Mouse (Mus musculus): ENCODE data around the gene Gm1123. TPM values are rescaled to one million over a fixed set of nuclear protein-coding genes. Genes with fewer than 3 reads are reported as not detected.

Gm1123 gene
- polyA plus RNA-seq, 1 experiment, result not detected

DNA sequence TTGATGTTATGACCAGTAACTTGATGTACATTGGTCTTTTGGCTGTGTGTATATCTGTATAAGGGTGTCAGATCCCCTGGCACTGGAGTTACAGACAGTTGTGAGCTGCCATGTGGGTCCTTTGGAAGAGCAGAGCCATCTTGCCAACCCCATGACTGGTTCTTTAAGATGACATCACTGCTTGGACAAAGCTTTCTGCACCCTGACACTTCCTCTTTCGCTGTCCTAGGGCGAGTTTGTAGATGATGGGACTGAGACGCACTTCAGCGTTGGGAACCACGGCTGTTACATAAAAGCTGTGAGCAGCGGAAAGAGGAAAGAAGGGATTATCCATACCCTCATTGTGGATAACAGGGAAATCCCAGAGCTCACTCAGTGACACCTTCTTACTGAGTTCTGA lies 34.2 kb downstream of the Gm1123 start:
- DNase-seq (ENCODE audit: low spot score), result no peak

DNA sequence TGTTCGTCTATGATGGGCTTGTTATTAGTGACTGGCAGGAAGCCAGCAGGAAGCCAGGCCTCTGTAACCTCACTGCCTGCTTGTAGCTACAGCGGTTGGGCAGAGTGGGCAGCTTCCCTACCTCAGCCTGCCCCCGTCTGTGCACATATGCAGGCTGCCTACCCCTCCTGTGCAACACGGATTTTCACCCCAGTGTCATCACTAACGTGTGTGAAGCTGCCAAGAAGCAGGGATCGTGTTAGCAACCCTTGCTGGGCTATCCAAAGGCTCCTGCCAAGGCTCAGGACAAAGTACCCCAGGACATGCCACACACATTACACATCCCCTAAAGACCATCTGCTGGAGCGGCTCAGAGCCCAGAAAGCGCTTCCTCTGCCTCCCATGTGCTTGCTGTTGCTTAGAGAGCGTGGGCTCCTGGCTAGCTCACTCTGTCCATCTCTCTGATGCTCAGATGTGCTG lies 35.6 kb downstream of the Gm1123 start:
- DNase-seq (ENCODE audit: low spot score), result no peak

DNA sequence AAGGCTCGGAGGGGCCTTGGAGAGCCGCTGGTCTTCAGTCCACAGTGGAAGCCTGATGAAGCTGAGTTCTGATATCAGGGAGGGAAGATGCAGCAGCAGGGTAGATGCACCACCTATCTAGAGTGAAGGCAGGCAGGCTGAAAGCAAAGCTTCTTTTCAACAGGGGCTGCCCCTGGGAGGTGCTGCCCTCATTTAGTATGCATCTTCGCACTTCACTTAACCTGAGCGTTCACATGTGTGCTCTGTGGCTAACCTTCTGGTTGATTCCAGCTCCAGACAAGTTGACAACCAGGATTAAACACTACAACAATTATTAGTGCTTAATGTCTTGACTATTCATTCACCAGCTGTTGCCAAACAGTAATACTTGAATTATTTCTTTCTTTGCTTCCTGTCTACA lies 41.4 kb downstream of the Gm1123 start:
- no peak for DNase-seq (ENCODE audit: low spot score)

DNA sequence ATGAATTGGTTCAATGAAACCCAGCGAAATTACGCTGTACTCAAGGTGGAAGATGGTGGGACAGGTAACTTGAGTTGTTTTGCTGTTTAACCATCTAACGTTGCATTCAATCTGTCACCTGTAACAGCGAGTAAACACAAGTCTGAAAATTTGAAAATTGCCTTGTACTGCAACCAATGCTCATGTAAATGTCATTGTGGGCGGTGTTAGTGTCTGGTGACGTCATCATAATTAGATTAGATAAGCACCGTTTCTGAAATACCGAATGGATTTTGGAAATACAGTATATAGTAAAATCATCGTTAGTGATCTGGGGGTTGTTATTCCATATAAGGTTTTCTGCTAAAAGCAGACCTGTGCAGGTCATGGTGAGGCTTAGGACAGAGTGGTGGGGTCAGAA lies 48.4 kb downstream of the Gm1123 start:
- no peak for DNase-seq (ENCODE audit: low spot score)

DNA sequence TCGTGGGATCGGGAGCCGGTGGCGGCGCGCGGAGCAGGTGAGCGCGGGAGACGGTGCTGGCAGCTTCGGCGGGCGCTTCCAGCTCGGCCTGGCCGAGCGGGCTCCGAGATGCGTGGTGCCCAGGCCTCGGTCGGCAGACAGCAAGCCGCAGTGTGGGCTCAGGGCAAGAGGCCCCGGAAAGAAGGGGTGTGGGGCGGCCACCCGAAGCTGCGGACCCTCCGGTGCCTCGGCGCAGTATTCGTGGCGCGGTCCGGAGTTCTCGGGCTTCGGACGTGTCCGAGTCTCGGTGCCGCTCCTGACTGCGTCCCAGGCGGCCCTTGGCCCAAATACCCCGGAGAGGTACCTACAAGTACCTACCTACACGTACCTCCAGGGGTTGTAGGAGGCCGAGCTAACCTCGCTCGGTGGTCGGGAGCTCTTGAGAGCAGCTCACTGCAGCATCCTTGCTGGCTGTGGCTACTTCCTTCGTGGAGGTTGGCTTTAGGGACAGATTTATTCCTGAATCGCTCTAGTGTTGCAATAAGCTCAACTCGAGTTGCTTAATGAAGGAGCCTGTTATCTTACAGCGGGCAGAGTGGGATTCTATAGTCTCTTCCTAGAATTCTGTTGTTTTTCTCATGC lies 48.9 kb downstream of the Gm1123 start:
- no peak for DNase-seq (ENCODE audit: low spot score)

DNA sequence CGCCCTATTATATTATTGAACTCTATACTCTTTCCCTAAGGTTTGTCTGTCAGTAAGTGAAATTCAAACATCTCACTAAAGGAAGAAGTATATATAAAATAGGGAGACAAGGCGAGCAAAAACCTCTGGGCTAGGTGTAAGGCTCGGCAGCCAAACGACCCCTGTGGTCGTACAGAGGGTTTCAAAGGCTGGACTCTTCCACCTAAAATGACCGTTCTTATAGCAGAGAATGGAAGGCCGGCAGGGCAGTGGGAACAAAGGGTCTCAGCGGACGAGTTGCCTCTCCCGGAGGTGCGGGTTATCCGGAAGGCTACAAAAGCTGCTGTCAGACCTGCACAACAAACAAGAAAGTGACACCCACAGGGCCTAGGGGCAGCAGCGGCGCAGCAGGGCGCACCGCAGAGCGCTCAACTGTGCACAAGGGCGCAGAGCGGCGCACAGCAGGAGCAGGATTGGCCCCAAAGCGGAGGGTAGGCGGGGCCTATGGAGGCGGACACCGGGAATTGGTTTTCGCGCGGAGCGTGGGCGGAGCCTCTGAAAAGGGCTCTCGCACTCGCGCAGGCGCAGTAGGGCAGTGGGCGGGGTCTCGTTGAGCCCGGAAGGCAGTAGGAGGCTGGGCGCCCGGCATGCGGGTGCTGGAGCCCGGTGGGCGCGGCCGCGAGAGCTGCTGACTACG lies 49.6 kb downstream of the Gm1123 start, which contains the start of gene Faim:
Gene Faim, plus strand, starts transcription at position 574 of the 676 bp plus-strand sequence.
- DNase-seq (ENCODE audit: low spot score), result peak; percentile 100

DNA sequence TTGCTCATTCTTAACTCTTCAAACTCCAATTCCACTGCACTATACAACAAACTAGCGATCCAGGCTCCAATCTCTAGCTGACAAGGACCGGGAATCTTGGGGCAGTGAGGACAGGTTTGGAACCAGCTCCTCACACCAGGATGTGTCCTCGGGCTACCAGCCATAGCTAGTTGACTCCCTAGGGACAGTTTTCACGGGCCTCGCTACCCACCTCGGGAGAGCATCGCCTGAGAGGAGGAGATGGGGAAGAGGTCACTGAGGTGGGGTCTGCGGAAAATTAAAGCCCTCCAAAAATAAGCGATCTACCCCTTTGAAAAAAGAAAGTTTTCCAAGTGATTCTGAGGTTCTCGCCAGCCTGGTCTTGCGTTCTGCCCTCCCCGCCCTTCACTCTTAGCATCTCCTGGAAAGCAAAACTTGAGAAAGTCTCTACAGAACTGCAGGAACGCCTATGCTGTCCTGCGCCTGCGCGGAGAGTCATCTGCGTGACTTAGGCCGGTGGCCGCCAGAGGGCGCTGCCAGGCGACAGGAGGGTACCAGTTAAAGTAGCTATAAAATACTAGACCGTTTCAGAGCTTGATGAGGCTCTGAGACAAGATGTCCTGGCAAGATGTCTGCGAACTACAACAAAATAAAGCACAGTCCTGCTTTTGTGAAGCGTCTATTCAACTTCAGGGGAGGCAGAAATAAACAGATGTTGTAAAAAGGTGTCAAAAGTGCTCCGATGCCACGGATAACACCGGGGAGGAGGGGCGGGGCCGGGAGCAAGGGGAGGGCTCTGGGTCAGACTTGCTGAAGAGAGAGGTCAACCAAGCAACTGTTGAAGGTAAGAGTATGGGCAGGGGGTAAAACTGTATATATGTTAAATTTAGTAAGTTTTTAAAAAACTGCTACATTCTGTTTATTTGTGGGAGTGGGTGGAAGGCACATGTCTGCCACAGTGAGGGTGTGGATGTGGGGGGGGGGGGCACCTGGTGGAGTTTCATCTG lies 55.8 kb downstream of the Gm1123 start:
- DNase-seq (ENCODE audit: low spot score), result peak; percentile 79

DNA sequence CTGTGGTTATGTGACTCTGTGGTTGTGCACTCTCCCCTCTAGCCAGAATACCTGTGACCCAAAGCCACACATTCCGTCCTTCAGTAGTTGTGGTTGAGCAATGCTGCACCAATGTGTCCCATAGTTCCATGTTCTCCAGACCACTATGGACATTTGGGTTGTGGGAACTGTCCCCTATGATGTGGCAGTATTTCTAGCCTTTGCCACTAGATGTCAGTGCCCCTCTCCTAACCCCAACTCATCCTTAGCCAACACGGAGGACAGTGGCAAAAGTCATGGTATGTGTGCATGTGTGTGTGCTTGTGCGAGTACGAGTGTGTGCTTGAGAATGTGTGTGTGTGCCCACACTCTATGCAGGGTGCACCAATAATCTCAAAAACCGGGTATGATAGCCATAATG lies 59.0 kb downstream of the Gm1123 start:
- no peak for DNase-seq (ENCODE audit: low spot score)

DNA sequence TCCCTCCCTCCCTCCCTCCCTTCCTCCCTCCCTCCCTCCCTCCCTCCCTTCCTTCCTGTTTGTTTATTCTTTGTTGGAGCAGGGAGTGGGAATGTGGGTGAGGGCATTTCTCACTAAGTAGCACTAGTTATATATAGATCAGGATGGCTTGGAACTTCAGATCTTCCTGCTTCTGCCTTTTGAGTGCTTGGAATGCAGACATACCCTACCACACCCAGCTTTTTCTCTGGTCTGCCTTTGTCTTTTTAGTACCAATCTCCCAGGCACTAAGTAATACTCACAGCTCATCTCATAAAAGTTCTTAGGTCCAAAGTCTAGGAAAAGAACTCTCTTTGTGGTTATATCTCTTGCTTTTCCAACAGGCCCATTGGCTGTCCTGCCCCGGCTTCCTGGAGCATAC lies 59.4 kb downstream of the Gm1123 start:
- no peak for DNase-seq (ENCODE audit: low spot score)

DNA sequence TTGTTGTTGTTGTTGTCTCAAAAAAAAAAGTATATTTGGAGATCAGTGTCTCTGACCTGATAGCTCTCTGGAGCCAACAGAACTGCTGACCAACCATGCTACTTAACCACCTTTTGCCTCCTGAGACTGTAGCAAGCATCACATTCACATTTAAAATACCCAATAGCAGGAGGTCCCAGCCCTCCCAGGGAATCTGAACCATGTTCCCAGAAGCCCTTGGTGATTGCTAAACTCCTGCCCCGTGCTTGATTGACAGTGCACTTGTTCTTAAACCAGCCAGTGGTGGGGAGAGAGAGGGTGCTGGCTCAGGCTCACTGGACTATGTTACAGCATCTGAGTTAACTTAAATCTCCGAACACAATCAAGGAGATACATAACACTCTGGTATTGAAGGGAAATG lies 60.6 kb downstream of the Gm1123 start:
- no peak for DNase-seq (ENCODE audit: low spot score)

DNA sequence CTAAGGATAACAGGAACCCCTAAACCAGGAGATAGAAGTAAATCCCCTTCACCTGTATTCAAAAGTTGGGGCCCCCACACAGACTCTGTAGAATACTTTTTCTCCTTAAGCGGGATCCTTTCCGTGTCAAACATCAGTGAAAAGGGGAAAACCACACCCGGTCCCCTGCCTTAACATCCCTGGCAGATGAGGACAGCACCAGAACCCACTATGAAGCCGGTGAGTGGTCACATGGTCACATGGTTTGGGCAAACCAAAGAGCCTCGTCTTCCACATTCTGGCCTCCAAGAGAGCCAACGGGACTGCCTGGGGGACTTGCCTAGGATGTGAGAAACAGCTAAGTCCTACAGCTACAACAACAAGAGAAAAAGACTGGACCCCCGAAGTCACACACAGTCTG lies 62.0 kb downstream of the Gm1123 start:
- DNase-seq (ENCODE audit: low spot score), result no peak

DNA sequence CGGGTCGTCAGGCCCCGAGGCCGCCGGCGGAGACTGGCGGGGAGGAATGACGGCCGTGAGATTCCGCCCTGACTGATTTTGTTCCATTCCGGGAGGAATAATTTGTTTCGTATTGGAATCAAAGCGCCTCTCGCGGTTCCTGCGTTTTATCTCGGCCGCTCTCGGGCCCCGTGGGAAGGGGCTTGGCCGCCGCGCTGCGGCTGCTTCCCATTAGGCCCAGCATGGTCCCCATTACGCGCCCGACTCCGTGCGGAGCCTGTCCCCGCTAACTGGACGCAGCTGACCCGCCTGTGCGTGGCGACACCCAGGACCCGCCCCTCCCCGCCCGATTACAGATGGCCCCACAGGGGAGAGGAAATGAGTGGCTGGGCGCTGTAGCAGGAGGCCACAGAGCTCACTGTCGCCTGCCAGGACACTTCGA lies 62.4 kb downstream of the Gm1123 start:
- DNase-seq (ENCODE audit: low spot score), result no peak

DNA sequence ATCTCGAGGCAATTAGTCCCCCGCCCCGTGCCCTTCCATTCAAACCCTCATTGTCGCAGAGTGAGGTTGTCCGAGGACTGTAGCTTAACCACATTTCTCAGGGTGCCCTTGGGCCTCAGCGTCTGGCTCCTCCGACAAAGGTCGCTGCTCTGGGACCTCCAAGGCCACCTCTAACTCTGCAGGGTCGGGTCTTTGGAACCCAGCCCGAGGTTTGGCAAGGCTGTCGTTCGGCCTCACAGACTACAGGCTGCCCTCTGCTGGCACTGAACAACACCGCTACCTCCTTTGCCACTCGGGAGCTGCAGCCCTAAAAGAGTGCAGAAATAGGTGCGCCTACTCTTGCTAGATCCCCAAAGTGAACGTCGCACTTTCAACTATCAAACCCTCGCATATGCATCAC lies 70.4 kb downstream of the Gm1123 start:
- no peak for DNase-seq (ENCODE audit: low spot score)

DNA sequence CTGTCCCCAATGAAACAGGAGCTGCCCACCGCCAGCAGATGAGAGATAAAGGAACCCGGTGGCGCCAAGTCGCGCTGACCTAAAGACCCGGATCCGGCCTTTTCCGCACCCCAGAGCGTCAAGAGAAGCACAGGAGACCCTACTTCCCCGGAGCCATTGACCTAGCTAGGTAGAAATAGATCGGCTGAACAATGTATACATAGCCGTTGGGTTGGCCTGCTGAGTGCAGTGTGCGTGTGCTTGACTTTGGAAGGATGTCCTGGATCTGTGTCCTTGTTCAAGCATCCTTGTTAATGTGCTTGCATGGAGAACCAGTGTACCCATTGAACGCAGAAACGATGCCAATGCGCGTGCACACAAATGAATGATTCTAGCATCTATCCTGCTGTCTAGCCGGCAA lies 71.9 kb downstream of the Gm1123 start:
- DNase-seq (ENCODE audit: low spot score), result no peak

DNA sequence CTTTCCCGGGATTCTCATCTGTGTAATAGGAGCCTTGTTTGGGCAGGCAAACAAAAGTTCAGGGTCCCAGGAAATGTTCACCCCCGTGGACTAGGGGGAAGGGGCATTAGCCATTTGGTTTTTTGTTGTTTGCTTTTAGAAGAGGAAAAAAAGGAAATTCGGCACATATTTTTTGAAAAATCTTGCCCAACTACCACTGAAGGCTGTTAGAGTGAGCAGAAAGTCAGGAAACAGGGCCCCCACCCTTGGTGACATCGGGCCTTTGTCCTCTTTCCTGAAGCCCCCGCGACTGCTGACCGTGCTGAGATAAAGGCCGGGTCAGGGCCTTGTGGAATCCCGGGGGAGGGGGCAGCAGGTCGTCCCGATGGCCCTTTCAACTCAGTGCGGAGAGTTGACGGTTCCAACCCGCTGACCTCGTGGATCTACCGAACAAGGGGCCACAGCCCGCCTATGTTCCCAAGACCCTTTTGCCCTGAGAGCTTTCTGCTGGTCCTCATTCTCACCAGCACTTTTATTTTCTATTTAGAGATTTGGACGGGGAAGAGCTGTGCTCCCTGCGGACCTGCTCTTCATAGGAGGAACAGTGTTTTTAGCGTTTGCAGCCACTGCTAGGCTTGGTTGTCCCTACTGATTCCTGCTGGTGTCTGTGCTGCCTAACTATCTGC lies 72.9 kb downstream of the Gm1123 start:
- no peak for DNase-seq (ENCODE audit: low spot score)

DNA sequence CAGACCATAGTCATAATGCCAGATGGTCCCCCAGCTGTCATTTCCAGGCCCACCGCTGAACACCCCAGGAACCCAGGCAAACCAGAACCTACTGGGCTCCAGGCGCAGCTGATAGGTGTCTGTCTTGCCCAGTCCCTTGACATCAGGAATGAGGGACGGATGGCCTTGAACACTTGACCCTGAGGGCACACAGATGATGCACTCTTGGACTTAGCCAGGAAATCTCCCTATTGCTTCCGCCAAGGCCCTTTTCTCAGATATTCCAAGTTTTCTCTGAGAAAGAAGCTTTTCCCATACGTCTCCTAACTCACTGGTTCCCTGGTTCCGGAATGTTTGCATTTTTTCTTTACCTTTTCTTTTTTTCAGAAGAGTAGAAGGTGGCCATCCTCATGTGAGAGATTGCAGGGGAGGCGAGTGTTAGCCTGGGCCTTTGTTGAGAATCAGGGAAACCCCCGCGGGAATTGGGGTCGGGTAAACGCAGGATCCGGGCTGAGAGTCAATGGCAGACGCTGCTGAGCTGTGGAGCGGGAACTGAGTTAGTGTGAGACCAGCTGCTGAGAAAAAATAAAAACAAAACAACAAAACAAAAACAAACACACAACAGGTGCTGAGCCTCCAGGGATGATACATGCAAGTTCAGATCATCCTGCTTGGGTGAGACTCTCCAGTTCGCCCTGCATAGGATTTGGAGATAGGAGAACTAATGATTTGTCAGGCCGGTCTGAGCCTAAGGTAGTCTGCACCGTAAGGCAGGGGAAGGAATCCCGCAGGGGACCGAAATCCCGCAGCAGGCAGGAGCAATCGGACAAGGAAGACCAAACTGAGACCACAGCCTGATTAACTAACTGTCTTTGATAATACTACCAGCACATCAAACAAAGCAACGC lies 73.7 kb downstream of the Gm1123 start:
- DNase-seq (ENCODE audit: low spot score), result no peak

DNA sequence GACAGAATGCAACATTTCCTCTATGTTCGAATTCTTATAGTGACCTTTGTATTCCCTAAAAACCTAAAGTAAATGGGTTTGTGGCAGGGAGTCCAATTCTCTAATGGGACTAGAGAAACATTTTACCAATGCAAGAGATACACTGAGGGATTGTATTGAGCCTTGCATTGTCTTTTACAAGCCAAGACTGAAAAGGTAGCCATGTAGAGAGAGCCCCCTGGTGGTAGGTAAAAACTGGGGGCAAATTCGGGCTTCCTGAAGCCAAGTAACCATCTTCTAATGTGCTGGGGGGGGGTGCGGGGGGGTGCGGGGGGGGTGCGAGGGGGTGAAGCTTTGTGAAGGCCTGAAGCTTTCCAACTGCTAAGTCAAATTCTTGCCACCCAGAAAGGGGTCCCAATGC lies 75.2 kb downstream of the Gm1123 start:
- no peak for DNase-seq (ENCODE audit: low spot score)

DNA sequence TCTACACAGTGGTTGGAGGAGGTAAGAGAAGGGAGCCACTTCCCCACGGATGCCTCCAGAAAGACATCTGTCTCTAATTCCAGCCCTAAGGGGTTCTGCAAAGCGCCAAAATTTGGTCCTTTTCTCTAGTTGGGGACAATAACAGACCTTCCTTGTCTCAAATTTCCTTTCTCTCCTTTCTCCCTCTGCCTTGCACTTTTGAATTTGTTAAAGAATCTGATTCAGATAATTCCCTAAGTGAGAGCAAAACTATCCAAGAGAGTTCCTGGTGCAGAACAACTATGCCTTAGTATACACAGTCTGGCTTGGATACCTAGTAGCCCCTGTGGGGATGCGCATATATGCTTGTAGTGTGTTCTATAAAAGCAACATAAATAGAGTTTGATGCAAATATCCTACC lies 75.7 kb downstream of the Gm1123 start:
- no peak for DNase-seq (ENCODE audit: low spot score)

DNA sequence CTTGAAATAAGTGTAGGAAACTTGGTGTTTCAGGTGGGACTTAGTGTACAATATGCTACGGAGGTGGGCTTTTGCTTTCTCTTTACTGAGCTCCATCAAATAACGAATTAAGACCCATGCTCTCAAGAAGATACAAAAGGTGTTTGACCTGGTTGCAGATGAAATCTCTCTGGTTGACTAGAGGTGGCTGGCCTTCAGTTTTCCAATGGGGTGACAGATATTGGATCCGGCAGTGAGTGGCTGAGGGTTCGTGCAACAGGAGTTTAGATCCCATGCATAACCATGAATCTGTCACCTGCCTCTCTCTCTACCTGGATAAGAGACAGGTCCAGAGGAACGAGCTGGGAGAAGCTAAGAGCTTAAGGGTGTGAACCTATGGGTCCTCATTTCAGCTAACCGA lies 76.9 kb downstream of the Gm1123 start:
- DNase-seq (ENCODE audit: low spot score), result no peak

DNA sequence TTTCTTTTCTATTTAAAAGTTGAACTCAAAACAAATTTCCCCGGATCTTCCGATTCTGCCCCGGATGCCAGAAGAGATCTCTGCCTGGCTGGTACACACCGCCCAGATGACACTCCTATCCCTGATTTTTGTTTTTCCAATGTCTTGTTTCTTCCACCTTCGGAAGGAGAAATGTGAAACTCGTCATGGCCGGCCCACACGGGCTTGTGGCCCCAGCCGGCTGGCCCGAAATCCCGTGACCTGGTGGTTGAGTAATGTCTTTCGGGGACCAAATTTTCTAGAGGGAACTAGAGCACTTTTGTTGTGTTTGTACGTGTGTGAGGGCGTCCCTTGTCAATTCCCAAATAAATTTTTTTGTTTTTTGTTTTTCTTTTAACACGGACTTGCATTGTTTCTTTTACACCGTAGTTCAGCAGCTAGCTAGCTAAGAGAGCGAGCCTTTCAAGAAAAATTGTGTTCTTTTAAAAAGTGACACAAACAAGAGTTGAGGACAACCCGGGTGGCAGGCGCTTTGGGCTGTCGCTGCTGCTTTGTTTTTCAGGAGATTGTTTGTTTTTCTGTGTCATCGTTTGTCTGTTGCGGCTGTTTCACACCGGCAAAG lies 77.7 kb downstream of the Gm1123 start:
- DNase-seq (ENCODE audit: low spot score), result no peak
